Mouse (Mus musculus) adrenal gland, adult (tissue): ENCODE measurements around the gene Ccnb1ip1.

Source experiments
- DNase-seq, 2 experiments: peaks; one replicate each; pipeline ENCODE4 v3.0.0; 2022 to 2023; ENCODE audit warnings: low spot score in 1 of 2; ENCODE audit not compliant: inconsistent age in 2 of 2

Gene Ccnb1ip1

DNA sequence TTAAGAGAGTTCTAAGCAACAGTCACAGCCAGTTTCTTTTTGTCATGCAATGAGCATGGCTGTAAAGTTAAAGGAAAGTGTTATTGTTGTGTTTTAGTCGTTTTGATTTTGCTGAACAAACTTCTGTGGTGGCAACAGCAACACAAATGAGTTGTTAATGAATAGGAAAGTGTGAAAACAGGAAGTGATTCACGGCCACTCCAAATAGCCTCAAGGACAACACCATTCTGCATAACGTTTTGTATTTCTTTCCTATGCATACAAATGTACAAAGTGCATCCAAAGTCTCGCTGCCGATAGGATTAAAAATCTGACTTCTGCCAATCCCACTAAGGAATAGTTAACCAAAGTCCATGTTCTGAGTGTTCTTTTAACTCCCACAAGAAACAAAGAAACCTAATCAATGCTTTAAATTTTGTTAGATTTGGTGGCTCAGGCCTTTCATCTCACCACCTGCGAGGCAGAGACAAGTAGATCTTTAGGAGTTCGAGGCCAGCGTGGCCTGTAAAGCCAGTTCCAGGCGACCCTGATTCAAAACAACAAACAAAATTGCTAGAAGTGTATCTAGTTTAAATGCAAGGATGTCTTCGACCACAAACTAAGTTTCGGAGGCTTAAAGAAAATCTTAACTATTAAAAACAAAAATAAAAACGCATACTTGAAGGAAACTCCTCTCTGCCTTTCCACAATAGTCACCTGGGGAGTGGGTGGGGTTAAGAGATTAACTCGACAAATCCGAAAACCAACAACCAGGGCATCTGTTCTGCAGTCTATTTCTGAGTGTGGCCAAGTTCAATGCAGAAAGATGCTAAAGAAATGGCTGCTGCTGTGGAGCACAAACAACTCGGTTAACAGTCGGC is 22.9 kb downstream of the Ccnb1ip1 start:
- no peak for DNase-seq

- no peak for DNase-seq
These were observed 25.4 kb downstream of the Ccnb1ip1 start for GRCm38 (mm10) chr14:50782166-50782565.

DNA sequence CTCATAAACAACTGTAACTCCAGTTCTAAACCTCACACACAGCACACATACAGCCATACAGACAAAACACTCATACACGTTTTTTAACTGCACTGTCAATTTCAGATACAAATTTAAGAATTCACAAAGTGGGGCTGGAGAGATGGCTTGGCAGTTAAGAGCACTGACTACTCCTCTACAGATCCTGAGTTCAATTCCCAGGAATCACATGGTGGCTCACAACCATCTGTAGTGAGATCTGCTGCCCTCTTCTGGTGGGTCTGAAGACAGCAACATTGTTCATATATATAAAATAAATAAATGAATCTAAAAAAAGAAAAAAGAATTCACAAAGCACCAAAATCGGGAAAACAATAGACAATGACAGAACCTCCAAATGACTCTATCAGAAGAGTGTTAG is 36.2 kb downstream of the Ccnb1ip1 start:
- peak in 1 of 2 experiments; percentile 47 for DNase-seq

GRCm38 (mm10) chr14:50765736-50766135 is 41.8 kb downstream of the Ccnb1ip1 start:
- DNase-seq: peak; percentile 63 to 78

DNA sequence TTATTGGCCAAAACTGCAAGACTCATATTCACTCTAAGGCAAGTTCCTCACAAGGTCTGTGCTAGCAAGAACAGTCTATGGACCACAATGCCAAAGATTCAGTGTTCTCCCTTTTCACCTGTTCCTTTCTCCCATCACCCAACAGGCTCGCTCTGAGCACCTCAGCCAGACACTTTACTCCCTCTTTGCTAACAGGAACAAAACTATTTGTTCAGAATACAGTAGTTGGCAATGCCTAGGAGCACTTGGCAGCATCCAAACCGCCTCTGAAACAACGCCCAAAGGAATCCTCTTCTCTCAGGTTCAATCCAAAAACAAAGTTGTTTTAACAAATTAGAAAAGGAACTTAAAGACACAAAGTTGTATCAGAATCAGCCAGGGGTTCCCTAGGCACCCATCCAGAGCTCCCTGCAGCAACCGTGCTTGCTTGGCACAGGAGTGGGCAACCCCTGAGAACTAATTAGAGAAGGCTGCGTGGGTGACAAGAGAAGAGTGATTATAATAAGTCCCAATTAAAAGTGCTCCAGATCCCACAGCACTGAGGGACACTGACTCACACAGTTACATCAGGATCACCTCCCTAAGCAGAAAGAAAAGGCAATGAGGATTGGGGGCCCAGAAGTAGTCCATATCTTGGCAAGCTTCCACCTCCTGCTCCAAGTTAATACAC is 49.0 kb downstream of the Ccnb1ip1 start:
- no peak for DNase-seq

GRCm38 (mm10) chr14:50744994-50745393 is 62.5 kb downstream of the Ccnb1ip1 start, which contains the start of gene Olfr749:
Olfr749 (minus strand) TSS chr14:50745094.
- DNase-seq: no peak

DNA sequence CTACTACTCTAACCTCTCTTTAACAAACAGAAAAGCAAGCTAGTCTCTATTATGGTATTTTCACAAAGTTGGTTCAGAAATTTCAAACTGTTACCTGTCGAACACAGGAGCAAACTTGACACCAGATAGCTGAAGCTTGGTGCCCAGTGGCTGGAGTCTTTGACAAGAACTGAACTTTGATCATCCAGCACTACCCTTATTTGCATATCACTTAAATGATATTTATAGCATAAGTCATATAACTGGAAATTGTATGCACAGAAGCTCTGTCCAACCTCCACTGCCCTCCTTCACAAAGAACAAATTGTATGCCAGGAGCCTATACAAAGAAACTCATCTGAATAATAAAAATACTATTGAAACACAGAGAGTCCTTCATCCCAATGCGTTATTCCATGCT is 65.9 kb downstream of the Ccnb1ip1 start:
- no peak for DNase-seq

- no peak for DNase-seq
These were observed 67.2 kb downstream of the Ccnb1ip1 start for GRCm38 (mm10) chr14:50740334-50740733.
